Mouse (Mus musculus): ENCODE data around the gene Hoxd4.

Gene Hoxd4

DNA sequence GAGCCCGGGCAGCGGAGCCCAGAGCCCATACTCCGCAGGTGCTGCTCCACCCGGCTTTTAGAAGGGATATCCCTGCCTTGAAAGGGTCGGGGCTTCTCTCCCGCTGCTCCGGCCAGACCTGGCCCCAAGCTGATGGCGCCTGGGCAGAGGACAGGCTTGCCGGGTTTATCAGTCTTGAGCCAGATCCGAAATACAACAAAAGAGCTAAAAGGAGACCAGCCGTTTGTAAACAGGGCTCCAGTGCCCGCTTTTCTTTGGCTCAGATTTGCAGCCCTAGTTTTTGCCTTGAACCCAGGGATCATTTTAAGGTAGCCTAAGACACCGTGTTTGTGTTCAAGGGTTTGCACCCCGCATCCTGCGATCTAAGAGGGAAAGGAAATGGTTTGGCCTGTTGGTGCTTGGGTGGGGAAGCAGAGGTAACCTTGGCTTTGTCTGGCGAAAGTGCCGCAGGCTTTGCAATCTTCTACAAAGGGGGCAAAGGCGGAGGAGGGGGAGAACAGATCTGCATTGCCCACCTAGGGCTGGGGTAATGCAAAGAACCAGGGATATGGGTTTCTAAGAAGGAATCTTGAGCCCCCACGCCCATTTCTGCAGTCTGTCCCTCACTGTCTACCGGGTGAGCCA is 18.8 kb upstream of the Hoxd4 start:
- no peak for ATAC-seq (ENCODE audit: low TSS enrichment)

DNA sequence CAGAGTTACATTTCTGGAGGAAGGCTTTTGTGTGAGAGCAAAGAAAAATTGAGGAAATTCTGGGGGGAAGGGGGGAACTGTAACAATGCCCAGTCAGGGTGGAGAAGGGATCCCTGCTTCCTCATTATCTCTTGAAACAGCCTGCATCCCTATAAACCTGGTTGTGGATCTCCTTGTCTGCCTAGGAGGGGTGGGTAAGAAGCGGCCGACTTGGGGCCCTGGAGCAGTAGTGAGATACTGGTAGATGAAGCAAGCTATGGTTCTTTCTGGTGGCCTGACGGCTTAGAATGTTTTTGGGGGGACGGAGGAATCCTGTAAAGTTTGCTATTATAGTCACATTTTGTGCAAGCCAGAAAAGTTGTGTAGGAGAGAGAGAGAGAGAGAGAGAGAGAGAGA is 18.3 kb upstream of the Hoxd4 start:
- ATAC-seq (ENCODE audit: low TSS enrichment), result no peak

DNA sequence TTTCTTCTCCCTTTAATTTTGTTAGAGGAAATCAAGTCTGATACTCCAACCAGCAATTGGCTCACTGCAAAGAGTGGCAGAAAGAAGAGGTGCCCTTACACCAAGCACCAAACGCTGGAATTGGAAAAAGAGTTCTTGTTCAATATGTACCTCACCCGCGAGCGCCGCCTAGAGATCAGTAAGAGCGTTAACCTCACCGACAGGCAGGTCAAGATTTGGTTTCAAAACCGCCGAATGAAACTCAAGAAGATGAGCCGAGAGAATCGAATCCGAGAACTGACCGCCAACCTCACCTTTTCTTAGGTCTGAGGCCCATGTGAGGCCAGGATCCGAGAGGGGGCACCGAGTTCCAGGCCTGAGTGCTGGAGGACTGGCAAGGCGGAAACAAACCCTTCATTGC is 17.7 kb upstream of the Hoxd4 start:
- ATAC-seq (ENCODE audit: low TSS enrichment), result no peak

DNA sequence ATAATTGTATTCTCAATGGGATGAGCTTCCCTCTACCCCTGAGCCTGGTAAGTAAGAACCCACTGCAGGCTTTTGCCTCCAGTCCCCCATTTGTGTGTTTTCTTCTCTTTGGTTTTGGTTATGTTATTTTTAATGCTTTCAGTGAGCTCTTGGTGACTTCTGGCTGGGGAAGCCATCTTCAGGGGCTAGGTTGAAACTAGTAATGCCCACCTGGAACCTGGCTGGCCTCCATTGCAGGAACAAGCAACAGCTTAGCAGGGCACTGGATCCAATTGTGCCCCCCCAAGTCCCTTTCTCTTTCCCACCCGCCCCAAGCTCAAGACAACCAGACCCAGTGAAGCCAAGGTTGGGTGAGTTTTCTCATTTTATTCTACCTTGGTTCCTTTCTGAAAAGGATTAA is 16.3 kb upstream of the Hoxd4 start:
- ATAC-seq (ENCODE audit: low TSS enrichment), result no peak

DNA sequence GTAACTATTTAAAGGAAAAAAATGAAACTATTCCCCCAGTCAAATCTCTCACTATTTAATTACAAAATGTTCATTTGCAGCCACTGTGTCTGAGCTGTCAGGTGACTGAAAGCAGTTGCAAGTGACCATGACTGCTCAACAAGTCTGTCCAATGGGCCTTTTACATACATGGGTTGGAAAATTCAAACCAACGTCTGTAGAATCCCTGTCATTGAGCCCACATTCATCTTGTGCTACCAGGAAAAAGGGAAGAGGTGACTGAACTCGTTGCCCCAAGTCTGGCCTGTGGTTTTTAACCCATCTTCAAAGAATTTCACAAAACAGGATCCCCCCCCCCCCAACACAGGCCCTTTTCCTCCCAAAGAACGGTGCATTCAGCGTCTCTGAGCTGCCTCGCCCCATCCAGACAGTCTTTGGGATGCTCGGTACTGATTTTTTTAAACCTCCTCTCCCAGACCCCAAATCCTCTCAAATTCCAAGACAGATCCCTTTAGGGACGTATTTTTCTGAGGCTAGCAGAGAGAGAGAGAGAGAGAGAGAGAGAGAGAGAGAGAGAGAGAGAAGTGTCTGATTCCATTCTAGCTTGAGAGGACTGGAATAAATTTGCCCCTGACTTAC is 15.8 kb upstream of the Hoxd4 start:
- no peak for ATAC-seq (ENCODE audit: low TSS enrichment)

DNA sequence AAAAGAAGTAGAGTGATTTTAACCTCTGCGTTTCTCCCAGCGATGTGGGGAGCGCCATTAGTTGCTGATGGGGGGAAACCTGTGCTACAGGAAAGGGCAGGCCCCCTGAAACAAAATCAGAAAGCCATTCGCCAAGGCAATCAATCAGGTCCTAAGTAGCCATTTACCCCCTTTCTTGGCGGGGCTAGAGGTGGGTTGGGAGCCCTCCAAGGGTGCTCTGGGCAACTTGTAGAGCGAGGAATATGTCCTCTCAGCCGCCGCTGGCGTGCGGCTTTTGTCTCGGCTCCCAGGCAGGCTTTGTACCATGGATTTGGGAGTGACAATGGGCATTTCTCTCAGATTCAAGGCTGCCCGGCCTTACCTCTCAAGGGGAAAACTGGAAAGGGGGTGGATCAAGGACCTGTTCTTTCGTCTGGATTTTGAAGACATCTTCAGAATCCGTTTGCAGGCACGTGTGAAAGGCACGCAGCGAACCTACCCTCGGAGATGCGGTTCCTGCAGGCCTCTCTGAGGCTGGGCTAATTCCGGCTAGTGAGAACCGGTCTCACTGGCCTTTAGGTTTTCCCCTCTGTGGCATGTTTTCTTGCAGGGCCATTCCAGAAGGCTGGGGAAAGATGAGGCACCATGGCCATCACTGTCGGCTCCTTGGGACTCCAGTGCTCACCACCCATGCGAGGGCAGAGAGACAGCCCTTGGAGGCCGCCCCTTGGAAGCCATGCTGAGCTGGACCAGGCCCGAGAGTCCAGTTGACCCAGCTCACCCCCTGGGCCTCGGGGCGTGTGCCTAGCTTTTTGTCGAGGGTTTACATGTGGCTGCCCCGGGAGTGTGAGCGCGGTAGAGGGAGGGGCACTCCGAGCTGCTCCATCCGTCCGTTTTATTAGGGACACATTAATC is 15.0 kb upstream of the Hoxd4 start:
- no peak for ATAC-seq (ENCODE audit: low TSS enrichment)

DNA sequence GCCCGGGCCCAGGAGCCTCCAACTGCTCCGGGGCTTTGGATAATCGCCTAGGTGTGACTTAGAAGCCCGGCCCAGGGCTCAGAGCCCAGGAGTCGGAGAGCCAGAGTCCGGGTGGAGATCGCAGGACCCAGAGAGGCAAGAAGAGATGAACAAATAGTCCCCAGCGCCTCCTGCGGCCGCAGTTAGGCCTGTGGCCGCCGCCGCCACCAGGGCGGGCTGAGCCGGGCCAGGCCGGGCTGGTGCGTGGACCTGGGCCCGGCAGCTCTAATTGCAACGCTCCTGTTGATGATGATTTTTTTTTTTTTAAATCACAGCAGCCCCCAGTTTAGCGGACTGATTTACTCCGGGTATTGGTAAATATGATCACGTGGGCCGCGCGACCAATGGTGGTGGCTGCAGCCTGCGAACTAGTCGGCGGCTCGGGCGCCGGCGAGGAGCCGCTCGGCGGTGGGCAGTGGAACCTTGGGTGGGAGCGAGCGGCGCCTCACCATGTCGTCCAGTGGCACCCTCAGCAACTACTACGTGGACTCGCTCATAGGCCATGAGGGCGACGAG is 14.1 kb upstream of the Hoxd4 start, which contains the start of gene Hoxd9:
Gene Hoxd9, plus strand, starts transcription at position 161 of the 555 bp plus-strand sequence.
- no peak for ATAC-seq (ENCODE audit: low TSS enrichment)

DNA sequence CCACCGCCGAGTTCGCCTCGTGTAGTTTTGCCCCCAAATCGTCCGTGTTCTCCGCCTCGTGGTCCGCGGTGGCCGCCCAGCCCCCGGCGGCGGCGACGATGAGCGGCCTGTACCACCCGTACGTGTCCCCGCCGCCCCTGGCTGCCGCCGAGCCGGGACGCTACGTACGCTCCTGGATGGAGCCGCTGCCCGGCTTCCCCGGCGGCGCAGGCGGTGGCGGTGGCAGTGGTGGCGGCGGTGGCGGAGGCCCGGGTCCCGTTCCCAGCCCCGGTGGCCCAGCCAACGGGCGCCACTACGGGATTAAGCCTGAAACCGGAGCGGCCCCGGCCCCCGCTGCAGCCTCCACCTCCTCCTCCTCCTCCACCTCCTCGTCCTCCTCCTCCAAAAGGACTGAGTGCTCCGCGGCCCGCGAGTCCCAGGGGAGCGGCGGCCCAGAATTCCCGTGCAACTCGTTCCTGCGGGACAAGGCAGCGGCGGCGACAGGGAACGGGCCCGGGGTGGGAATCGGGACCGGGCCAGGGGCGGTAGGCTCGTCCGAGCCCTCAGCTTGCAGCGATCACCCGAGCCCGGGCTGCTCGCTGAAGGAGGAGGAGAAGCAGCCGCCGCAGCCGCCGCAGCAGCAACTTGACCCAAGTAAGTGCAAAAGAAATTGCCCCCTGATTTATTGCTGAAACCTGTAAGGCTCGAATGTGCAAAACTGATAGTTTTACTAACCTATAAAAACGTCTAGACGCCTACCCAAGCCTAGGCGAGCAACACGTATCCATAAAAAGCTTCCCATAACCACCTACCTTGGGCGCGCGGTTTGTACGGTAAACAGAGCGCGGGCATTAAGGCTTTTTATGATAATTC is 13.3 kb upstream of the Hoxd4 start:
- ATAC-seq (ENCODE audit: low TSS enrichment), result no peak

DNA sequence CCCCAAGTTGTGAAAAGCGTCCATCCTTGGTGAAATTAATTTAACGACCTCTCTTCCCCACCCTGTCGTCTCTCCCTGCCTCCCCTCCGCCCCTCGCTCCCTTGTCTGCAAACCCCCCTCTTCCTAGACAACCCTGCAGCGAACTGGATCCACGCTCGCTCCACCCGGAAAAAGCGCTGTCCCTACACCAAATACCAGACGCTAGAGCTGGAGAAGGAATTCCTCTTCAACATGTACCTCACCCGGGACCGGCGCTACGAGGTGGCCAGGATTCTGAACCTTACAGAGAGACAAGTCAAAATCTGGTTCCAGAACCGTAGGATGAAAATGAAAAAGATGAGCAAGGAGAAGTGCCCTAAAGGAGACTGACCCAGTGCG is 12.7 kb upstream of the Hoxd4 start:
- no peak for ATAC-seq (ENCODE audit: low TSS enrichment)

DNA sequence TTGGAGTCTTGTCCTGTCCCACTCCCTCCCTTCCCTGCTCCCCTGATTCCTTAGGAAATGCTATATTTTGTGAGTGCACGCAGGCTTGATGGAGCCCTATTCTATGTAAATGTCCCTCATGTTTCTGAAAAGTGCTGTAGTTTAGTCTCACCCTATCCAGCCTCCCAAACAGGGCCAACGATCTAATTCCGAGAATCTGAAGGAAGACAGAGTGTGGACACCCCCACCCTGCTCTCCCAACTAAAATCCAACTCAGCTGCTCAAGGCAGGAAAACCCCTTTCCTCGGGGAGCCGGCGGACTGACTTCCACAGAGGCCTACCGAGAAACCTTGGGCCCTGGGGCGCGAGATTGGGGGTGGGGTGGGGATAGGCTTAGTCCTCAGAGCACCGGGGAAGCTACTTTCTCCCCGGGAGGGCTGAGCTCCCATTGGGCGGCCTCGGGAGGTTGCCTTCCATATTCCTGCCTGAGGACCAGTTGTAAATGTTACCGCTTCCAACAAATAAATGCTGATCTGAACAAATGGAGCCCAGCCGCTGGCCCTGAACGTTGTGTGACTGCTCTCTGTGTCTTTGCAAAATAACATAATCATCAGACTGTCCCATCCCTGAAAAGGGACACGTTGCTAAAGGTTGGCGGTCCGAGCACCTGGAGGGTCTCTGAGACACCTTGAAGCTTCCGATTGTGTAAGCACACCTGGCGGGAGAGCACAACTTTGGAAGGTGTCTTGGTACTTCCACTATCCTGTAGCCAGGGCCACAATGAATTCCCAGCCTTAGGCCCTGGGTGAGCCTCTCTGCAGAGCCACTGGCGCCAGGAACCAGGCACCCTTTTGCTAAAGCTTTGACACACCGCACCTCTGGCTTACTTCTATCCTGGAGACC is 11.8 kb upstream of the Hoxd4 start:
- ATAC-seq (ENCODE audit: low TSS enrichment), result no peak

DNA sequence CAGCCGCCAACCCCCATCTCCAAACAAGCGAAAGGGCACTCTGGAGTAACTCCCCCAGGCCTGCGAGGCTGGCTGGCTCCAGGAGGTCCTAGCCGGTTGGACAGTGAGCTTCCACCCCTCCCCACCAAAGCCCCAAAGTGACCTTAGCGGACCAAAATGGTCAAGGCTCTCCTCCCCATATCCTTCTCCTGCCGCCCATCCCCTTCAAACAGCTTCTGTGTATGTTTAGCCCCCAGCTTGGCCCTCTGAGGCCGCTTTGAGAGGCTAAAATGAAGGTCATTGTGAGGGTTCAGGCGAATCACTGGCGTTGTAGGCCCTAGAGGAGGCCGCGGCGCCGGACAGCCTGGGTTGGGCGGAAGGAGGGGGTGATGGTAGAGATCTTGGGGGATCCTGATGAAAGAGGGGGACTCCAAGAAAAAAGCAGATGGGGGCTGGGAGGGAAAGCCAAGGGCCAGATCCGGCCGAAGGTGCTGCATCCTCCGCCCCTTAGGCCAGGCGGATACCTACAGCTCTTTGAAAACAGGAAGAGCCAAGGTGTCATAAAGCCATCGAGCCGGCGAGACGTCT is 11.1 kb upstream of the Hoxd4 start:
- no peak for ATAC-seq (ENCODE audit: low TSS enrichment)

DNA sequence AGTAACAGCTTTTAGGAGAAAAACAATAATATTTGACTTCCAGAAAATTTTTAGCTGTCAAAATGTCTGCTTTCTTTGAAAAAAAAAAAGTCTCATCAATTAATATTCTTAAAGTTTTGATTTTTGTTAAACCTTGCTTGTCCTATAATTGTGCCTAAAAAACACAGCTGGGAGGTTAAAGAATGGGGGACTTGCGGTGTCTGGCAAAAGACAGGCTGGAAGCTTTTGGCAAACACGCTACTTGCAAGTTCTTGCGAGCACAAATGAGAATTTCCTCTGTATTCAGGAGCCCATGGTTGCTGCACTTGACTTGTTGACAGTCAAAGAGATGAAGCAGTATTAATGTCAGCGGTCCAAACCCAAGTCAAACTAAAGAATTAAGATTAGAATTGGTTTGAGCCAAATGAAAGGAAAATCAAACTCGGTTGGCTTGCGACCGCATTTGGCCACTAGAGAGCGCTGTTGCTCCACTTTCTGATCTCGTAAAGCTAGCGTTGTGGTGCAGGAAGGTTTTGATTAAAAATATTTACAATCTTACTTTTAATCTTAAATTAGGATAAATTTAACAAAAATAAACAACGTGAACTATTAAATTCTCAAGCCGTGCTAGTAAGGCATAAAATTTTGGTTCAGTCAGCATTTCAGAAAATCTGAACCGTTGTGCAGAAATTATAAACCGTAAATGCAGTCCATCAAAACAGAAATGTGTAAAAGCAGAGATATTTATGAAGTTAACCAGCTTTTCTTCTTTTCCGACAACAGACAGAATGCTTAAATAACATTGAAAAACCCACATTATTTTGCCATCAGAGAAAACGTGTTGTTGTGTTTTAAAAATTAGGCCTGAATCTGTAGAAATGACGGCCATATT is 9.5 kb upstream of the Hoxd4 start:
- ATAC-seq (ENCODE audit: low TSS enrichment), result no peak

DNA sequence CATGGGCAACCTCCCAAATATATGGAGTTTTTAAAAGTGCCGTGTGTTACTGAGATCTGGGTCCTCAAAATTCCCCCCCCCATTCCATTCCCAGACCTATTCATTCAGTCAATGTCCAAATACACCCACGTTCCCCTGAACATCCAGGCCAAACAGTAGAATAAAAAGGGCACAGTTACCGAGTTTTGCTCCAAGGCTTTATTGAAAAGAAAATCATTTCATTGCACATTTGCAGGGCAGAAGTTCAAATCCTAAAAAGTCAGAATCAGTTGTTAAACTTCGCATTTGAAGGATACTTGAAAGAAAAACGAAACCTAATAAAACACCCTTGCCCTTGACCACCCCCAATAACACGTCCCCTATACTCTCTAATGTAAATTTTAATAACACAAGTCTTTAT is 8.9 kb upstream of the Hoxd4 start:
- ATAC-seq (ENCODE audit: low TSS enrichment), result no peak

DNA sequence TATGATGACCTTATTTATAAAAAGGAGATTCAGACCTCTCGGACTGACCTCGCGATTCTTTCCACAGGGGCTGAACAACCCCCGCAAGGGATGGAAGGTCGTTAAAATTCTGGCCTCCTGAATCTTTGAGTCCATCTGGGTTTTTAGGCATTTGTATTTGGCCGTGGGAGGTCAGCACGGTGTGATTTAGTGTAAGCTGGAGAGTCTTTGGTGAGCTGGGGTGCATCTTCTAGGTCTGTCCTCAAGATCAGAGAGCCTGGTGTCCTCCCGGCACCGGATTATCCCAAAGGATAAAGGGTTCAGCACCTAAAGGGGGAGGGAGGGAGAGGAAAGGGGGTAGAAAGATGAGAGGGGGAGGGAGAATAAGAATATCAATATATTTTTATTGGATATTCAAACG is 8.4 kb upstream of the Hoxd4 start:
- no peak for ATAC-seq (ENCODE audit: low TSS enrichment)

DNA sequence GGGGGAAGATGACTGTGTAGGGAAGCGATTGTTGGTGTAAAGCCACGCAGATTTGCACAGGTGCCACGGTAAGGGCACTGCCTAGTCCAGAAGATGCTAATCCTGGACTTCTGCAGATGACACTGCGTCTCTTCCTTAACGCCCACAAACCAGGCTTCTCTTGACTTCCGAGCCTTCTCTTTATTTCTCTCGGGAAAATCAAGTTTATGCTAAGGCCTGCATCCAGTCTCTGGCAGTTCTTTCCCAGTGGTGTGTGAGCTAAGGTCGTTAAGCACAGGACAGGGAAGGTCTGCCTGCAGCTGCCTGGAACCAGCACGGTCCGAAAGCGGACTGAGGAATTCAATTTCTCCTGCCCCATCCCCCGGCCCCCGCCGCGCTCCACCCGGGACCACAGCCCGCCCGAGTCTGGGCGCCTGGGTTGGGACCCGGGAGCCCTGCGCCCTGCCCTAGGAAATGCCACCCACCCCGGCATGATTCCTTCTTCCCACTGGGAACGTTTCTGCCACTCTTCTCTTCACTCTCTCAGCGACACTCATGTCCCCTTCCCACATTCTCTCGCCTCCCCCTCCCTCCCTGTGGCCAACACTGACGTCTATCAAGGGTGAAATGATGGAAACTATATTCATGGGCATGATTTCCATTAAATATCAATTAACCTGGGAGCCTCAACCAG is 7.9 kb upstream of the Hoxd4 start:
- no peak for ATAC-seq (ENCODE audit: low TSS enrichment)

DNA sequence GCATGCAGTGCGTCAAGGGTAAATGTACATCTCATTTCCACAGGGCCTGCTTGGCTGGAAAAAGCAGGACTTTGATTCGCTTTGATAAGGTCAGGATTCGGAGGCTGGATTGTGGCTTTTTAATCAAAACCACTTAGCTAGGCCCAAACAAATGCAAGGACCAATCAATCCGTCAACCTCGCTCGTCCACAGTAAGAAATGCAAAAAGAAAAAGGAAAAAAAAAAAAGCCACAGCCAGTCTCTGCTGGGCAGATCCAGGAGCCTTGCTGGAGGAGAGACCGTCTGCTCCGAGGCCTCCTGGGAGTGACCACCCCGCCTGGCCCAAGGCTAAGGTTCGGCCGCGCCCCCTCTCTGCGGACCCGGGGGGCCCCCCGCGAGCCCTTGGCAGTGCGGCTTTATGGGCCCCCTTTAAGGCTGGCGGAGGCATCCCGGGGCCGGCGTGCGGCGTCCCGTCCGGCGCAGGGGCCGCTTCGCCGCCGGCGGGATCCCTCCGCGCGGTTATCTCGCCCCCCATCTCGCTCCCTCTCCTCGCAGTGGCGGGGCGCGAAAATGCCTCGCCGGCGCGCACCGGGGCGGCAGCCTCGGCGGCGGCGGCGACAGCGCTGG is 7.2 kb upstream of the Hoxd4 start, which contains the start of gene Hoxd8:
Gene Hoxd8, plus strand, starts transcription at position 223 of the 606 bp plus-strand sequence.
- no peak for ATAC-seq (ENCODE audit: low TSS enrichment)

DNA sequence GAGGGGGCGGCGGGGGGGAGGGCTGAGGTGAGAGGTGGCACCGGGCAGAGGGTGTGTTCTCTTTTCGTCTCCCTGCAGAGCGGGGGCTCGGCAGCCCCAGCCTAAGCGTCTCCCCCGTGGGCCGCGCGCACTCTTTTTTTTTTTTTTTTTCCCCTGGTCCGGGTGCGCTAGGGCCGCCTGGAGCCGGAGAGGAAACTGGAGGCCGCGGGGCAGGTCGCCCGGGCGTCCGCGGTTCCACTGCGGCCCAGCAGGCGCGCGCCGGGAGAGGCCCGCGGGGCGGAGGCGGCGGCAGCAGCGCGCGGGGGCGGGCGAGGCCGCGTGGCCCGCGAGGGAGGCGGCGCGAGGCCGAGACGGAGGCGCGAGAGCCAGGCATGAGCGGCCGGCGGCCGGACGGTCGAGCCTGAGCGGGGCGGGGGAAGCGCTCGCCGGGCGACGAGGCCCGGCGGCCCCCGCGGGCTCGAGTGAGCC is 6.7 kb upstream of the Hoxd4 start:
- ATAC-seq (ENCODE audit: low TSS enrichment), result no peak

DNA sequence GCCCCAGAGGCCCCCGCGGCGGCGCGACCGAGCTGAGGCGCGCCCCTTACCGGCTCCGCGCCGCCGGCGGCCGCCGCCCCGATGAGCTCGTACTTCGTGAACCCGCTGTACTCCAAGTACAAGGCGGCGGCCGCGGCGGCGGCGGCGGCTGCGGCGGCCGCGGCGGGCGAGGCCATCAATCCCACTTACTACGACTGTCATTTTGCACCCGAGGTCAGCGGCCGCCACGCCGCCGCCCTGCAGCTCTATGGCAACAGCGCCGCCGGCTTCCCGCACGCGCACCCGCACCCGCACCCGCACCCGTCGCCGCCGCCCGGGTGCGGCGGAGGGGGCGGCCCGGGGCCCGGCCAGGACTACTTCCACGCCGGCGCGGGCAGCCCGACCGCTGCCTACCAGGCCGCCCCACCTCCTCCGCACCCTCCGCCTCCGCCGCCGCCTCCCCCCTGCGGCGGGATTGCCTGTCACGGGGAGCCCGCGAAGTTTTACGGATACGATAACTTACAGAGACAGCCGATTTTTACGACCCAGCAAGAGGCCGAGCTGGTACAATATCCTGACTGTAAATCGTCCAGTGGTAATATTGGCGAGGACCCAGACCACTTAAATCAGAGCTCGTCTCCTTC is 6.2 kb upstream of the Hoxd4 start:
- ATAC-seq (ENCODE audit: low TSS enrichment), result no peak
